Mouse (Mus musculus) megakaryocyte, embryonic 14.5 days (primary cell): ENCODE results near the gene Hist1h3b.

Source experiments
- FLI1 ChIP-seq: IDR thresholded peaks from 2 replicates; pipeline ENCODE4 v1.6.1; 2012; ENCODE audit warnings: low read length, inconsistent platforms, mixed read lengths
- GATA1 ChIP-seq: IDR thresholded peaks from 3 replicates; pipeline ENCODE4 v1.6.1; 2012; ENCODE audit warnings: mixed read lengths, low read length, inconsistent platforms, borderline replicate concordance

- TF ChIP-seq GATA1 (no peak), FLI1 (no peak)
Measured at GRCm38 (mm10) chr13:23710374-23711089, 41.5 kb upstream of the Hist1h3b start, which contains the start of gene Hfe.
